Mouse (Mus musculus): ENCODE results near the gene Exoc8. TPM values are rescaled to one million over a fixed set of nuclear protein-coding genes. Genes with fewer than 3 reads are reported as not detected.

The Exoc8 gene
- total and polyA plus RNA-seq, 3 experiments = 9.5 to 16.9 TPM; not detected in 1

DNA sequence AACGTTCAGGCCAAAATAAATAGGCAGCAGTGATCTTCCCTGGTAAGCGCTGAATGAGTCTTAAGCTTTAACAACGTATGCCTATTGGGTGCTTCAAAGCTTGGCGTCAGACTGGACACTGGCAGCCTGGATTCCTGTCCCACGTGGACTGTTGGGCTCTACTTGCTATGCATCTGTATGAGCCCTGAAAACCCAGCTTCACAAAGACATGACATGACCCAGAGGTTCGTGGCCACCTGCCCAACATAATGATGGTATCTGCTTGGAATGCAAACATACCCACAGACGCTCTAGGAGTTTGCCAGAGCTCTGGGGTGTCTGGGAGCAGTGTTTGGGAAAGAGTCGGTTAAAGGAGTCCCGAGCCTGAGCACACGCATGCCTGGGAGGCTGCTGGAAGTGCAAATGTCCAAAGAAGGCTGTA lies 28.9 kb upstream of the Exoc8 start:
- Histone ChIP-seq H3K9ac (ENCODE audit: control insufficient read depth, low read depth, low read length, poor library complexity, severe bottlenecking) (no peak overlapping the region), H3K36me3 (ENCODE audit: control insufficient read depth in 1 of 2, insufficient read depth in 2 of 2, low read length in 2 of 2) (peaks cover 6 to 17% of the 10 kb centered on the region in 2 experiments), H3K9me3 (replicated peaks; ENCODE audit: insufficient read depth, low read length) (no peaks in the 10 kb centered on the region), H3K79me2 (ENCODE audit: control insufficient read depth, insufficient read depth, low read length, poor library complexity) (peaks cover 18% of the 10 kb centered on the region; the same call in 1 of the 2 replicates), H3K4me1 (ENCODE audit: control insufficient read depth in 1 of 2, insufficient read depth in 2 of 2, low read length in 2 of 2) (peaks cover 6 to 18% of the 10 kb centered on the region in 2 experiments), H3K27ac (ENCODE audit: control insufficient read depth, low read depth, low read length) (no peak overlapping the region), H3K4me3 (ENCODE audit: control insufficient read depth in 1 of 2, insufficient read depth in 1 of 2, low read depth in 2 of 2, low read length in 2 of 2) (no peak overlapping the region), H3K27me3 (ENCODE audit: control insufficient read depth in 1 of 2, insufficient read depth in 2 of 2, low read length in 2 of 2) (no peaks in the 10 kb centered on the region)
- no peak for DNase-seq (ENCODE audit: low read depth, low spot score)
- no peak for TF ChIP-seq TBP (IDR thresholded peaks at IDR 0.05; ENCODE audit: low read depth, low read length)
- no peak for TF ChIP-seq POLR2AphosphoS5 (IDR thresholded peaks at IDR 0.05; ENCODE audit: borderline replicate concordance, low read depth, low read length)
- TF ChIP-seq BHLHE40 (IDR thresholded peaks at IDR 0.05; ENCODE audit: borderline replicate concordance, low read depth, low read length) = no peak
- no peak for TF ChIP-seq CTCF (IDR thresholded peaks at IDR 0.05 in 2 of 3, conservative IDR thresholded peaks at IDR 0.05 in 1 of 3; ENCODE audit: control insufficient read depth in 1 of 3, insufficient read depth in 1 of 3, low read depth in 2 of 3, low read length in 3 of 3, poor library complexity in 1 of 3, severe bottlenecking in 1 of 3)
- no peak for TF ChIP-seq NRF1 (IDR thresholded peaks at IDR 0.05; ENCODE audit: insufficient read depth, low read depth, low read length, poor library complexity, severe bottlenecking)
- no peak for TF ChIP-seq ELF1 (IDR thresholded peaks at IDR 0.05; ENCODE audit: low read depth, low read length)
- TF ChIP-seq USF2 (IDR thresholded peaks at IDR 0.05; ENCODE audit: borderline replicate concordance in 1 of 2, insufficient read depth in 1 of 2, low read depth in 1 of 2, low read length in 2 of 2) = no peak
- TF ChIP-seq TAL1 (IDR thresholded peaks at IDR 0.05; ENCODE audit: low read length) = no peak
- no peak for TF ChIP-seq EP300 (IDR thresholded peaks at IDR 0.05; ENCODE audit: low read depth in 1 of 2, low read length in 2 of 2)
- no peak for TF ChIP-seq ZNF384 (IDR thresholded peaks at IDR 0.05; ENCODE audit: low read depth, low read length)
- no peak for TF ChIP-seq MAFK (IDR thresholded peaks at IDR 0.05; ENCODE audit: borderline replicate concordance, low read depth, low read length)
- TF ChIP-seq GATA1 (IDR thresholded peaks at IDR 0.05; ENCODE audit: low read depth, low read length) = no peak
- no peak for TF ChIP-seq UBTF (IDR thresholded peaks at IDR 0.05; ENCODE audit: borderline replicate concordance, insufficient read depth, low read depth, low read length)
- no peak for TF ChIP-seq E2F4 (IDR thresholded peaks at IDR 0.05; ENCODE audit: borderline replicate concordance, low read depth, low read length)
- TF ChIP-seq POLR2AphosphoS2 (IDR thresholded peaks at IDR 0.05; ENCODE audit: low read length) = no peak
- TF ChIP-seq NELFE (IDR thresholded peaks at IDR 0.05; ENCODE audit: low read depth, low read length) = no peak
- no peak for TF ChIP-seq MYB (IDR thresholded peaks at IDR 0.05; ENCODE audit: low read depth, low read length)

DNA sequence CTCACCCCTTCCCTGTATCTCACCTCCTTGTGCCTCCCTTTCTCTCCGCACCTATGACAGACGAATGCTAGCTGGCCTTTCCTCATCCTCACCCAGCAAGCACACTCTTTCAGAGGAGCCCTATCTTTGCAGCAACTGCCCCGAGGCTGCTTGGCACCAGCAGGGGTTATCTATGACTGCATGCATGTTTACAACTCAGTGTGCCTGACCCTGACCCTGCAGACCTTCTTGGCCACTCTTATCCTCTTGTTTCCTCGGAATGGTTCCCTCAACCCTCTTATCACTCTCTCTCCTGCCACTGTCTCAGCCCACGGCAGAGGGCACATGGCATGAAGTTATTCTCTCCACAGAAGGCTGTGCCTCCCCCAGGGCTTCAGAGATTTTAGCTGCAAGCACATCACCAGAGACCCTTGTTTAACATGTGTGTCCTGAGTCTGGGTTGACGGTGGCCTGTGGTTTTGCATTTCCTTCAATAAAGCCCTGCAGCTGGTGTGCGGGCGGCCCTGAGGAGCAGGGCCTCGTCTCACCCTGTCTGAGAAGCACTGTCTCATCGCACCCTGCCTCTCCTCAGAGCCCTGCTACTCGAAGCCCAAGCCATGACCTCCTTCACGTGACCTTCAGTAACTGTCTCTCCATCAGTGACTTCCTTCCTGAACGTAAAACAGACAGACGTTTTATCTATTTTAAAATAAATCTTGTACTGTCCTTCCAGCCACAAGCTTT lies 28.2 kb upstream of the Exoc8 start:
- H3K4me1 ChIP-seq (ENCODE audit: control insufficient read depth in 1 of 2, insufficient read depth in 2 of 2, low read length in 2 of 2) = peaks cover 6 to 19% of the 10 kb centered on the region in 2 experiments
- no peak for TF ChIP-seq HCFC1 (IDR thresholded peaks at IDR 0.05; ENCODE audit: low read depth, low read length)
- H3K79me2 ChIP-seq (ENCODE audit: control insufficient read depth, insufficient read depth, low read length, poor library complexity) = peaks cover 20% of the 10 kb centered on the region; the same call in 1 of the 2 replicates
- no peak overlapping the region for H3K27ac ChIP-seq (ENCODE audit: control insufficient read depth, low read depth, low read length)
- no peak overlapping the region for H3K4me3 ChIP-seq (ENCODE audit: control insufficient read depth in 1 of 2, insufficient read depth in 1 of 2, low read depth in 2 of 2, low read length in 2 of 2)
- no peaks in the 10 kb centered on the region for H3K9me3 ChIP-seq (replicated peaks; ENCODE audit: insufficient read depth, low read length)
- H3K36me3 ChIP-seq (ENCODE audit: control insufficient read depth in 1 of 2, insufficient read depth in 2 of 2, low read length in 2 of 2) = peaks cover 6 to 17% of the 10 kb centered on the region in 2 experiments
- H3K9ac ChIP-seq (ENCODE audit: control insufficient read depth, low read depth, low read length, poor library complexity, severe bottlenecking) = no peak overlapping the region
- DNase-seq (ENCODE audit: low read depth, low spot score) = no peak
- no peaks in the 10 kb centered on the region for H3K27me3 ChIP-seq (ENCODE audit: control insufficient read depth in 1 of 2, insufficient read depth in 2 of 2, low read length in 2 of 2)

Data from MEL (cell line).